In the genomic region with DNA sequence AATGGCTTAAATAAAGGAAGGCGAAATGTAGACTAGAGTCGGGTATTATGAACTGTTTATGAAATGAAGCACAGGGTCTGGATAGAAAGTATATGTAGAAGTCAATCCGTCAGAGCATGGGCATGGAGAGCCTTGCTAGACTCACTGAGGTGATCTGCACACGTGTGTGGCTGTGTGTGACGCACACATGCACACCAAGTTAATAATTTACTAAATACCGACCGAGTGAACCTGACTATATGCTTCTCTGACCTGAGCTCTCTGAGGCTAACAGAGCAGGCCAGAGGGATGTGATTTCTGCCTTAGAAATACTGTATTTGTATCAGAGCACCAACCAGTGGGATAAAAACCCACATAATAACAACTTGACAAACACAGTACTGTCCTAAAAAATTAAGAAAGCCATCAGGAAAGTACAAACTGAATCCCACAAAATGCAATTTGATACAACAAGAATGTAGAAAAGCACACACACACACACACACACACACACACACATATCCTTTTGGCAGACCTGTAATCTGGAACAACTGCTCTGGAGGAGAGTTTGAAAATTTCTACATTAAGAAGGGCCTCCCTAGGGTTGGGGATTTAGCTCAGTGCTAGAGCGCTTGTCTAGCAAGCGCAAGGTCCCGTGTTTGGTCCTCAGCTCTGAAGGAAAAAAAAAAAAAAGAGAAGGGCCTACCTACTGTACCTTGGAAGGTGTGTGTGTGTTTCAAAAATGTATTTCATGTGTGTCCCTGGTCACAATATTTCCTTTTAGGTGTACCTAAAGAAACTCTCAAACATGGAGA, we compare ENCODE assay signal across 18 mouse cellular contexts. TPM values are rescaled to one million over a fixed set of nuclear protein-coding genes. Genes with fewer than 3 reads are reported as not detected.
A peak's percentile ranks its signal among the peaks of the same experiment; 100 is the strongest.
DNase-seq lines count a peak whose midpoint lies in the region; ATAC-seq and TF ChIP-seq lines count a peak whose summit lies in the region.
"Had no signal": no experiment of that assay in that cellular context is flagged by ENCODE, and none has a peak within 500 bp of the region (broad histone marks: within the 10 kb centered on the region; RNA-seq: fewer than 3 reads in every experiment).

No protein-coding gene starts in this region.

- no peak overlapping the region for H3K9ac ChIP-seq in forebrain, postnatal 0 days
- H3K9ac ChIP-seq in forebrain, embryonic 12.5 days = no peak overlapping the region
- no peak overlapping the region for H3K9ac ChIP-seq in liver, embryonic 16.5 days (ENCODE audit: low read depth, low read length)
- H3K9ac ChIP-seq: heart, embryonic 13.5 days; limb, embryonic 15.5 days; midbrain, embryonic 13.5 days had no signal

- H3K36me3 ChIP-seq in forebrain, postnatal 0 days (ENCODE audit: insufficient read depth) = peaks cover 26% of the 10 kb centered on the region
- peaks cover 12% of the 10 kb centered on the region for H3K36me3 ChIP-seq in forebrain, embryonic 12.5 days (replicated peaks)
- peaks cover 1% of the 10 kb centered on the region; the same call in 1 of the 2 replicates for H3K36me3 ChIP-seq in testis, adult 2 months (ENCODE audit: control insufficient read depth, insufficient read depth, low read length)
- peaks cover 4% of the 10 kb centered on the region for H3K36me3 ChIP-seq in liver, embryonic 16.5 days (ENCODE audit: control insufficient read depth, insufficient read depth)

- H3K4me2 ChIP-seq in forebrain, postnatal 0 days (ENCODE audit: low read depth) = no peak overlapping the region
- H3K4me2 ChIP-seq in forebrain, embryonic 12.5 days = no peak overlapping the region
- no peak overlapping the region for H3K4me2 ChIP-seq in liver, embryonic 16.5 days (ENCODE audit: low read depth, low read length)
- H3K4me2 ChIP-seq: heart, embryonic 13.5 days; limb, embryonic 15.5 days; midbrain, embryonic 13.5 days had no signal

- no peak for DNase-seq in forebrain, postnatal 0 days
- DNase-seq in testis, postnatal 14 days (ENCODE audit: low spot score) = no peak
- DNase-seq in lung, postnatal 36 days = no peak
- DNase-seq in layer of hippocampus, adult 8-10 months (ENCODE audit: low spot score in 2 of 2) = no peak
- DNase-seq: cerebellum, postnatal 10 days; gastrocnemius, postnatal 25 days; heart, postnatal 4 days; layer of hippocampus, adult 9-11 months; thymus, postnatal 14 days had no signal

- TF ChIP-seq POLR2A in testis, adult 2 months (IDR thresholded peaks at IDR 0.05; ENCODE audit: control insufficient read depth, low read depth, low read length) = no peak

- H3K27me3 ChIP-seq in forebrain, postnatal 0 days (ENCODE audit: insufficient read depth, low read length) = no peaks in the 10 kb centered on the region
- no peaks in the 10 kb centered on the region for H3K27me3 ChIP-seq in forebrain, embryonic 12.5 days
- H3K27me3 ChIP-seq in testis, adult 2 months (ENCODE audit: control insufficient read depth, insufficient read depth, low read length) = no peaks in the 10 kb centered on the region
- H3K27me3 ChIP-seq in liver, embryonic 16.5 days (ENCODE audit: control insufficient read depth, insufficient read depth, low read depth, low read length) = no peaks in the 10 kb centered on the region
- H3K27me3 ChIP-seq: heart, embryonic 13.5 days; limb, embryonic 15.5 days; midbrain, embryonic 13.5 days had no signal

- H3K9me3 ChIP-seq in forebrain, postnatal 0 days (ENCODE audit: low read length) = no peaks in the 10 kb centered on the region
- no peaks in the 10 kb centered on the region for H3K9me3 ChIP-seq in forebrain, embryonic 12.5 days
- H3K9me3 ChIP-seq in liver, embryonic 16.5 days (replicated peaks; ENCODE audit: control insufficient read depth, low read length) = no peaks in the 10 kb centered on the region
- H3K9me3 ChIP-seq: heart, embryonic 13.5 days; limb, embryonic 15.5 days; midbrain, embryonic 13.5 days had no signal

- no peak for ATAC-seq in forebrain, postnatal 0 days
- ATAC-seq in forebrain, embryonic 12.5 days (ENCODE audit: low FRiP score) = no peak
- ATAC-seq in liver, embryonic 16.5 days (ENCODE audit: low read depth) = peak; percentile 81
- ATAC-seq: hindbrain, postnatal 0 days; midbrain, embryonic 13.5 days had no signal

- no peak for TF ChIP-seq CTCF in forebrain, postnatal 0 days (IDR thresholded peaks at IDR 0.05; ENCODE audit: low read depth)
- no peak for TF ChIP-seq CTCF in testis, adult 2 months (IDR thresholded peaks at IDR 0.05; ENCODE audit: control insufficient read depth, insufficient read depth, insufficient replicate concordance, low read depth, low read length)

- 84% methylated on average over 10 of the region's 10 CpGs for WGBS in forebrain, postnatal 0 days
- WGBS in forebrain, embryonic 12.5 days = 92% methylated on average over 10 of the region's 10 CpGs
- 78% methylated on average over 10 of the region's 10 CpGs for WGBS in liver, embryonic 16.5 days (ENCODE audit: insufficient replicate concordance)

- H3K4me3 ChIP-seq in forebrain, postnatal 0 days (ENCODE audit: low read depth, low read length) = no peak overlapping the region
- H3K4me3 ChIP-seq in forebrain, embryonic 12.5 days (replicated peaks) = no peak overlapping the region
- peak overlapping the region; percentile 19; the same call in 1 of the 2 replicates for H3K4me3 ChIP-seq in testis, adult 2 months (ENCODE audit: control insufficient read depth, low read depth, low read length)
- no peak overlapping the region for H3K4me3 ChIP-seq in liver, embryonic 16.5 days (ENCODE audit: low read depth, low read length)
- H3K4me3 ChIP-seq: erythroblast, embryonic 14.5 days; heart, embryonic 13.5 days; limb, embryonic 15.5 days; midbrain, embryonic 13.5 days had no signal

- H3K27ac ChIP-seq in forebrain, postnatal 0 days (ENCODE audit: low read depth, low read length) = peak overlapping the region; percentile 50; the same call in 1 of the 2 replicates
- H3K27ac ChIP-seq in forebrain, embryonic 12.5 days = no peak overlapping the region
- no peak overlapping the region for H3K27ac ChIP-seq in testis, adult 2 months (ENCODE audit: control insufficient read depth, insufficient read depth, low read depth, low read length)
- H3K27ac ChIP-seq in liver, embryonic 16.5 days (ENCODE audit: low read length) = peak overlapping the region; percentile 45; the same call in 1 of the 2 replicates
- H3K27ac ChIP-seq: heart, embryonic 13.5 days; hindbrain, postnatal 0 days; limb, embryonic 15.5 days; macrophage; midbrain, embryonic 13.5 days had no signal

- H3K4me1 ChIP-seq in forebrain, postnatal 0 days (ENCODE audit: insufficient read depth) = peaks cover 5% of the 10 kb centered on the region; the same call in 1 of the 2 replicates
- H3K4me1 ChIP-seq in forebrain, embryonic 12.5 days = no peaks in the 10 kb centered on the region
- no peaks in the 10 kb centered on the region for H3K4me1 ChIP-seq in testis, adult 2 months (ENCODE audit: control insufficient read depth, insufficient read depth, low read length)
- peaks cover 9% of the 10 kb centered on the region for H3K4me1 ChIP-seq in liver, embryonic 16.5 days (ENCODE audit: control insufficient read depth, low read depth, low read length)
- H3K4me1 ChIP-seq: limb, embryonic 15.5 days; midbrain, embryonic 13.5 days had no signal

RNA-seq across cellular contexts. Expression of gene Ndrg3, which starts 40.4 kb away (rescaled TPM):
- 147 and 168 TPM in 2 replicates for total RNA-seq in forebrain, postnatal 0 days (2014; rRNA removed)
- 151 and 161 TPM in 2 replicates for polyA plus RNA-seq in forebrain, postnatal 0 days (2015; fragmentation: Nextera tagmentation; extraction: Ambion mirVana)
- 50.5 and 54.0 TPM in 2 replicates for polyA plus RNA-seq in forebrain, embryonic 12.5 days (2016; fragmentation: Nextera tagmentation; extraction: Ambion mirVana)
- polyA plus RNA-seq in testis, adult 2 months (2012; rRNA removed) = 344 and 368 TPM in 2 replicates
- polyA plus RNA-seq in liver, embryonic 16.5 days (2015; fragmentation: Nextera tagmentation; extraction: Ambion mirVana) = 30.8 and 32.6 TPM in 2 replicates
- 100 to 1,000 TPM; 385 to 449 (median 420) TPM for total RNA-seq in layer of hippocampus, adult 8-10 months (2022)

RNA-seq across cellular contexts. Expression of gene Dsn1, which starts 55.5 kb away (rescaled TPM):
- total RNA-seq in forebrain, postnatal 0 days (2014; rRNA removed) = 8.0 and 12.2 TPM in 2 replicates
- polyA plus RNA-seq in forebrain, postnatal 0 days (2015; fragmentation: Nextera tagmentation; extraction: Ambion mirVana) = 9.3 and 10.0 TPM in 2 replicates
- 53.4 and 53.7 TPM in 2 replicates for polyA plus RNA-seq in forebrain, embryonic 12.5 days (2016; fragmentation: Nextera tagmentation; extraction: Ambion mirVana)
- polyA plus RNA-seq in testis, adult 2 months (2012; rRNA removed) = 20.9 and 25.9 TPM in 2 replicates
- polyA plus RNA-seq in liver, embryonic 16.5 days (2015; fragmentation: Nextera tagmentation; extraction: Ambion mirVana) = 26.7 and 28.0 TPM in 2 replicates
- total RNA-seq in layer of hippocampus, adult 8-10 months (2022) = 1 to 10 TPM; 4.5 to 6.3 (median 5.3) TPM

Comparison
In these comparisons a context has a peak if more than half of its experiments do, and no peak if none do; other contexts are left out.
1. H3K27ac ChIP-seq: peak in forebrain, postnatal 0 days (single experiment) and liver, embryonic 16.5 days (single experiment); none in forebrain, embryonic 12.5 days (single experiment) and testis, adult 2 months (single experiment).